Mouse (Mus musculus) CH12.LX (cell line): ENCODE data around the gene Car10. TPM values are rescaled to one million over a fixed set of nuclear protein-coding genes. Genes with fewer than 3 reads are reported as not detected.

Experiments
- DNase-seq: peaks from one replicate; pipeline ENCODE4 v3.0.0-alpha.2; 2013; ENCODE audit errors: extremely low read depth
- H3K27ac ChIP-seq: 2 replicates; pipeline ENCODE4 v1.5.1; 2012; ENCODE audit warnings: low read depth, mild to moderate bottlenecking, control low read depth, moderate library complexity; ENCODE audit not compliant: insufficient read depth
- H3K27me3 ChIP-seq: replicated peaks from 2 replicates; pipeline ENCODE3; 2012; ENCODE audit warnings: inconsistent platforms
- H3K36me3 ChIP-seq, 2 experiments: replicated peaks in 1 of 2; 2 replicates each; pipeline versions ENCODE3 to v1.6.1; 2012; ENCODE audit warnings: inconsistent platforms in 1 of 2, low read length in 1 of 2, mild to moderate bottlenecking in 1 of 2, mixed read lengths in 1 of 2, moderate library complexity in 1 of 2; ENCODE audit not compliant: control insufficient read depth in 1 of 2, insufficient read depth in 1 of 2
- H3K4me1 ChIP-seq, 2 experiments: 2 replicates each; pipeline ENCODE4 v1.6.1; 2012; ENCODE audit warnings: inconsistent platforms in 1 of 2, moderate library complexity in 1 of 2; ENCODE audit not compliant: insufficient read depth in 2 of 2, control insufficient read depth in 1 of 2
- H3K4me2 ChIP-seq: 2 replicates; pipeline ENCODE4 v1.6.1; 2012; ENCODE audit warnings: low read depth, mild to moderate bottlenecking, control low read depth; ENCODE audit not compliant: poor library complexity, insufficient read depth, severe bottlenecking
- H3K4me3 ChIP-seq, 3 experiments: fragments of 150-350 bp in 1 of 3; sonication (generic) in 1 of 3; replicated peaks in 1 of 3; 2 replicates each; pipeline versions ENCODE3 to v1.5.1; 2011 to 2012; ENCODE audit warnings: low read depth in 2 of 3, low read length in 2 of 3, mild to moderate bottlenecking in 2 of 3, moderate library complexity in 2 of 3, control low read depth in 1 of 3, improper control_type of control experiment in 1 of 3, inconsistent platforms in 1 of 3, mixed read lengths in 1 of 3; ENCODE audit not compliant: poor library complexity in 1 of 3
- H3K79me2 ChIP-seq: replicated peaks from 2 replicates; pipeline ENCODE4 v1.6.1; 2012; ENCODE audit warnings: mild to moderate bottlenecking, moderate library complexity; ENCODE audit not compliant: control insufficient read depth, poor library complexity, insufficient read depth, severe bottlenecking; ENCODE audit errors: extremely low read depth
- H3K9ac ChIP-seq: 2 replicates; pipeline ENCODE4 v1.6.1; 2012; ENCODE audit warnings: low read depth, mild to moderate bottlenecking, control low read depth, moderate library complexity; ENCODE audit not compliant: insufficient read depth
- H3K9me3 ChIP-seq: replicated peaks from 2 replicates; pipeline ENCODE3; 2012; ENCODE audit warnings: low read length, inconsistent platforms, mixed read lengths
- BHLHE40 ChIP-seq: IDR thresholded peaks from 2 replicates; pipeline ENCODE4 v1.6.1; 2011; ENCODE audit warnings: mild to moderate bottlenecking, low read depth, low read length, improper control_type of control experiment
- CHD1 ChIP-seq: IDR thresholded peaks from 2 replicates; pipeline ENCODE4 v1.6.1; 2012; ENCODE audit warnings: low read depth, low read length, improper control_type of control experiment, inconsistent platforms
- CTCF ChIP-seq, 2 experiments: IDR thresholded peaks in 1 of 2; conservative IDR thresholded peaks in 1 of 2; 2 replicates each; pipeline ENCODE4 v1.5.1; 2011 to 2012; ENCODE audit warnings: low read depth in 2 of 2, low read length in 2 of 2, improper control_type of control experiment in 1 of 2, inconsistent platforms in 1 of 2, mild to moderate bottlenecking in 1 of 2, moderate library complexity in 1 of 2
- E2F4 ChIP-seq: IDR thresholded peaks from 2 replicates; pipeline ENCODE4 v1.6.1; 2011; ENCODE audit warnings: low read depth, low read length, improper control_type of control experiment; ENCODE audit not compliant: insufficient replicate concordance
- ELF1 ChIP-seq: IDR thresholded peaks from 2 replicates; pipeline ENCODE4 v1.6.1; 2014; ENCODE audit warnings: low read depth, mild to moderate bottlenecking, inconsistent platforms, low read length, improper control_type of control experiment
- GABPA ChIP-seq: IDR thresholded peaks from 2 replicates; pipeline ENCODE4 v1.6.1; 2012; ENCODE audit warnings: low read depth, low read length, improper control_type of control experiment, inconsistent platforms; ENCODE audit not compliant: insufficient replicate concordance
- HCFC1 ChIP-seq: IDR thresholded peaks from 2 replicates; pipeline ENCODE4 v1.6.1; 2012; ENCODE audit warnings: low read depth, mild to moderate bottlenecking, inconsistent platforms, low read length, improper control_type of control experiment
- JUN ChIP-seq: IDR thresholded peaks from 2 replicates; pipeline ENCODE4 v1.6.1; 2011; ENCODE audit warnings: low read depth, mild to moderate bottlenecking, low read length, improper control_type of control experiment, moderate library complexity; ENCODE audit not compliant: insufficient read depth
- JUND ChIP-seq: conservative IDR thresholded peaks from 2 replicates; pipeline ENCODE4 v1.6.1; 2011; ENCODE audit warnings: low read depth, low read length, improper control_type of control experiment
- KAT2A ChIP-seq: IDR thresholded peaks from 2 replicates; pipeline ENCODE4 v1.6.1; 2012; ENCODE audit warnings: low read length, improper control_type of control experiment, inconsistent platforms; ENCODE audit not compliant: insufficient replicate concordance
- MAX ChIP-seq: IDR thresholded peaks from 2 replicates; pipeline ENCODE4 v1.6.1; 2011; ENCODE audit warnings: low read length, improper control_type of control experiment
- MAZ ChIP-seq: IDR thresholded peaks from 2 replicates; pipeline ENCODE4 v1.6.1; 2012; ENCODE audit warnings: low read depth, mild to moderate bottlenecking, inconsistent platforms, low read length, improper control_type of control experiment, moderate library complexity
- MEF2A ChIP-seq: IDR thresholded peaks from 2 replicates; pipeline ENCODE4 v1.6.1; 2014; ENCODE audit warnings: low read depth, mild to moderate bottlenecking, inconsistent platforms, low read length, improper control_type of control experiment, borderline replicate concordance
- MXI1 ChIP-seq: IDR thresholded peaks from 2 replicates; pipeline ENCODE4 v1.6.1; 2011; ENCODE audit warnings: mild to moderate bottlenecking, low read depth, low read length, improper control_type of control experiment
- NELFE ChIP-seq: IDR thresholded peaks from 2 replicates; pipeline ENCODE4 v1.6.1; 2011; ENCODE audit warnings: low read depth, low read length, improper control_type of control experiment
- POLR2A ChIP-seq: IDR thresholded peaks from 2 replicates; pipeline ENCODE4 v1.6.1; 2011; ENCODE audit warnings: low read depth, mild to moderate bottlenecking, improper control_type of control experiment, low read length
- RAD21 ChIP-seq: IDR thresholded peaks from 2 replicates; pipeline ENCODE4 v1.6.1; 2011; ENCODE audit warnings: low read depth, mild to moderate bottlenecking, low read length, improper control_type of control experiment, moderate library complexity
- RCOR1 ChIP-seq: conservative IDR thresholded peaks from 2 replicates; pipeline ENCODE4 v1.6.1; 2012; ENCODE audit warnings: low read depth, mild to moderate bottlenecking, inconsistent platforms, low read length, improper control_type of control experiment
- UBTF ChIP-seq: IDR thresholded peaks from 2 replicates; pipeline ENCODE4 v1.6.1; 2012; ENCODE audit warnings: low read depth, mild to moderate bottlenecking, inconsistent platforms, low read length, improper control_type of control experiment, moderate library complexity
- USF1 ChIP-seq: IDR thresholded peaks from 2 replicates; pipeline ENCODE4 v1.6.1; 2014; ENCODE audit warnings: low read depth, mild to moderate bottlenecking, inconsistent platforms, low read length, improper control_type of control experiment
- USF2 ChIP-seq: conservative IDR thresholded peaks from 2 replicates; pipeline ENCODE4 v1.6.1; 2011; ENCODE audit warnings: low read depth, low read length, improper control_type of control experiment
- ZKSCAN1 ChIP-seq: IDR thresholded peaks from 2 replicates; pipeline ENCODE4 v1.6.1; 2012; ENCODE audit warnings: low read depth, inconsistent platforms, low read length, improper control_type of control experiment, borderline replicate concordance
- ZMIZ1 ChIP-seq: IDR thresholded peaks from 2 replicates; pipeline ENCODE4 v1.6.1; 2012; ENCODE audit warnings: low read depth, mild to moderate bottlenecking, inconsistent platforms, low read length, improper control_type of control experiment
- ZNF384 ChIP-seq: IDR thresholded peaks from 2 replicates; pipeline ENCODE4 v1.6.1; 2012; ENCODE audit warnings: low read depth, low read length, improper control_type of control experiment, inconsistent platforms
- dilution Hi-C: fragments of 300-500 bp; cut with MboI; formaldehyde crosslinking; loops from 2 replicates; pipeline ENCODE4 v1.14.3; 2020; ENCODE audit warnings: low sequenced_read_pairs; ENCODE audit not compliant: extremely low pct_unique_long_range_greater_than_20kb, extremely low pct_ligation_motif_present
- in situ Hi-C: fragments of 300-500 bp; cut with MboI; formaldehyde crosslinking; loops from 3 replicates; pipeline ENCODE4 v1.14.3; 2019; ENCODE audit warnings: low sequenced_read_pairs, low pct_ligation_motif_present, low pct_unique_long_range_greater_than_20kb, mixed read lengths
- polyA plus RNA-seq: library from polyadenylated mRNA; unstranded; fragments of >175 nt; gene quantifications from 2 replicates; pipeline ENCODE4 v1.2.1, GENCODE M21; 2012; ENCODE audit warnings: low read depth; ENCODE audit not compliant: insufficient read length
- total RNA-seq, 2 experiments: library from RNA; depleted of rRNA; stranded (reverse); fragments of 300-350 nt in 1 of 2; fragments of >200 nt in 1 of 2; gene quantifications; 2 replicates each; pipeline ENCODE4 v1.2.3; 2012 to 2014

Gene Car10
- total and polyA plus RNA-seq, 3 experiments = not detected

DNA sequence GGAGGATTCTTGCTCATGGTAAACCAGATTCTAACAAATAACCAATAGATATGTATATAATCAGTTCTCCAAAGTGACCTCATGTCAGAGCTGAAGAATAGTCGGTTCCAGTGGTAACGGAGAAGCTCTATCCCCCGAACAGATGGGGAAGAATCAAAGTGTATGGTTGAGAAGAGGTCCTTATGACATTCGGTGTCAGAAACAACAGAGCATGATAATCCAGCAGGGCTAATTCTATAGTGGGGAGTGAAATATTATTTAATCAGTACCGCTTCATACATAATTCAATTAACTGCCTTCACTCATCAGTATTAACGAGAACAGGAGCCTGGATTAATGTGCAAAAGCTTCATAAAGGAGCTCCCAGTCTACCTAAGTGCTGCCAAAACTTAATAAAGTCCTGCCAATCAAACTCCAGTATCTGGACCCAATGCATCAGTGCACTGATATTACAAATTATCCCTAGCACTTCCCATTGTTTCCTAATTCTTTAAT lies 152.0 kb downstream of the Car10 start:
- H3K4me3 ChIP-seq = no peak overlapping the region
- no peak overlapping the region for H3K4me2 ChIP-seq
- H3K27me3 ChIP-seq = no peaks in the 10 kb centered on the region
- no peaks in the 10 kb centered on the region for H3K36me3 ChIP-seq
- H3K4me1 ChIP-seq = no peaks in the 10 kb centered on the region
- TF ChIP-seq ZNF384 (no peak), MAX (no peak), MAZ (no peak), UBTF (no peak), USF1 (no peak), USF2 (no peak), POLR2A (no peak), CHD1 (no peak), RAD21 (no peak), MXI1 (no peak), CTCF (conservative IDR thresholded peaks at IDR 0.05 in 1 of 2, IDR thresholded peaks at IDR 0.05 in 1 of 2; ENCODE audit: low read depth in 2 of 2, low read length in 2 of 2) (no peak), E2F4 (no peak), KAT2A (no peak)
- H3K79me2 ChIP-seq = no peaks in the 10 kb centered on the region
- DNase-seq = no peak
- dilution Hi-C loops = no loop called here
- in situ Hi-C loops = no loop called here
- peaks cover 28% of the 10 kb centered on the region for H3K9me3 ChIP-seq
- H3K9ac ChIP-seq = no peak overlapping the region
- no peak overlapping the region for H3K27ac ChIP-seq

DNA sequence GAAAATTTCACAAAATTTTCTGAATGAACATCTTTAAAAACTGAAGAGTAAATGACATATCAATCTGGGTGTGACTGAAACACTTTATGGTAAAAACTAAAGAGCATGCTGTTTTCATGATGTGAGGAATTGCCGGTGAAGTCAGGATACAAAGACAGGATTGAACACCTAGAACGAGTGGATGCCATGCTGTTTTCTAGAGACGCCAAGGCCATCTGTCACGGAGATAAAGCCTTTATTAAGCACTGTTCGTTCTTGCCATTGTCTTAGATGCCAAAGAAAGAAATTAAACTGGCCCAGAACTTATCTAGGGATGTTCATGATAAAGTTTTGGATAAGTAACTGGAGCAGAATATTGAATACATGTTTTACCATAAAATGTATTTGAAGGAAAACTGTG lies 153.9 kb downstream of the Car10 start:
- H3K9ac ChIP-seq = no peak overlapping the region
- H3K4me2 ChIP-seq = no peak overlapping the region
- no peaks in the 10 kb centered on the region for H3K36me3 ChIP-seq
- H3K27me3 ChIP-seq = no peaks in the 10 kb centered on the region
- H3K79me2 ChIP-seq = no peaks in the 10 kb centered on the region
- peaks cover 23% of the 10 kb centered on the region for H3K9me3 ChIP-seq
- H3K4me1 ChIP-seq = no peaks in the 10 kb centered on the region
- no peak for DNase-seq
- in situ Hi-C loops = no loop called here
- dilution Hi-C loops = no loop called here
- no peak overlapping the region for H3K4me3 ChIP-seq
- H3K27ac ChIP-seq = no peak overlapping the region
- TF ChIP-seq BHLHE40 (no peak), NELFE (no peak), MXI1 (no peak), GABPA (no peak), KAT2A (no peak), MAZ (no peak), USF1 (no peak)

DNA sequence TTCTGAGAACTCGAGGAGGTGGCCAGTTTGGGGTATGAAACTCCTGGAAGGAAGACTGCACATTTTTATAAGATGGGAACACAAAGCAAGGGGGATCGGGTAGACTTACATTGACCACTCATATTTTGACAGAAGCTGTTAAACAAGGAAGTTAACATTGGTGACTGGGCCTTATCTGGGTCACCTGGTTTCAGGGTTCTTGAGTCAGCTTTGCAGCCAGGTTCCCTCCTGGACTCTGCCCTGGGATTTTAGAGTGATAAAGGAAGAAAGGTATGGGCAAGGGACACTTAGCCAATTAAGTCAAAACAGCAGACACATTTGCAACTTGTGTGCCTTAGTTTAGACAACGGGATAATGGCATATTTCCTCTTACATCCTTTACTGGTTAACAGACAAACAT lies 166.2 kb downstream of the Car10 start:
- Histone ChIP-seq H3K4me3 (no peak overlapping the region), H3K9ac (no peak overlapping the region), H3K27me3 (no peaks in the 10 kb centered on the region), H3K36me3 (no peaks in the 10 kb centered on the region), H3K79me2 (no peaks in the 10 kb centered on the region), H3K4me1 (no peaks in the 10 kb centered on the region), H3K9me3 (peaks cover 37% of the 10 kb centered on the region), H3K4me2 (no peak overlapping the region), H3K27ac (no peak overlapping the region)
- TF ChIP-seq ZNF384 = no peak
- no peak for TF ChIP-seq JUN
- TF ChIP-seq JUND = no peak
- TF ChIP-seq POLR2A = no peak
- TF ChIP-seq USF2 = no peak
- TF ChIP-seq ZMIZ1 = no peak
- TF ChIP-seq ELF1 = no peak
- no peak for TF ChIP-seq RAD21
- TF ChIP-seq MEF2A = no peak
- TF ChIP-seq HCFC1 = no peak
- no peak for TF ChIP-seq RCOR1
- TF ChIP-seq USF1 = no peak
- no peak for TF ChIP-seq ZKSCAN1
- no peak for TF ChIP-seq MAZ
- no peak for TF ChIP-seq KAT2A
- no peak for DNase-seq
- in situ Hi-C loops (no loop called here), dilution Hi-C loops (no loop called here)
